Mouse (Mus musculus) liver, postnatal 0 days (tissue): ENCODE measurements at regions not wholly inside any gene's neighbourhood (a gene's known extent, or its start where the extent isn't known, plus 50 kb on each side); places are given as distances from the start of the nearest gene placed in this dataset.

ENCODE experiments used
- CTCF ChIP-seq: sonication (generic); IDR thresholded peaks from 2 replicates; pipeline ENCODE4 v1.5.1; 2016; ENCODE audit warnings: antibody characterized with exemption, low read depth
- EP300 ChIP-seq: IDR thresholded peaks from 2 replicates; pipeline ENCODE4 v1.6.1; 2016; ENCODE audit warnings: antibody characterized with exemption, low read depth, mild to moderate bottlenecking

DNA sequence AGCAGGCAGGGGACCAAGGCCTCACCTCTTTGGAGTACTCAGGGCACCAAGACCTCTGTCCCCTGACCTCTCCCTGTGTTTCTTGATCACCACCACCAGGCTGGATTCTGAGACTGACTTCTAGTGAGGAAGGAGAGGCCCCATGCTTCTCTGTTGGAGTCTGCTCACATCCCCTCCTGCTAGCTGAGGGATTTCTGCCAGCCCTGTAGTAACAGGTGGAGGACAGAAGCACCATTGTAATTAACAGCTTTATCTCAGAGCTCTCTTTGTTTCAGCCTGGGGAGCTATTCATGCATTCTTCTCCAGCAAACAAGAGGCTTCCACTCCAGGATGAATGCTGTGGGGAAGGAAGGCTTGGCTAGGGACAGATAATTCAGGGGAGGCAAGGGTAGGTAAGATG, 392.2 kb downstream of the Tbc1d22a start:
- TF ChIP-seq CTCF (no peak), EP300 (no peak)
